Mouse (Mus musculus): ENCODE results near the gene BC048679.
A peak's percentile ranks its signal among the peaks of the same experiment; 100 is the strongest.
"Not testable (repeated sequence)": the region's sequence is repeated elsewhere in the genome, so short reads cannot be mapped to it uniquely, and the experiment has no call there.

BC048679 gene

DNA sequence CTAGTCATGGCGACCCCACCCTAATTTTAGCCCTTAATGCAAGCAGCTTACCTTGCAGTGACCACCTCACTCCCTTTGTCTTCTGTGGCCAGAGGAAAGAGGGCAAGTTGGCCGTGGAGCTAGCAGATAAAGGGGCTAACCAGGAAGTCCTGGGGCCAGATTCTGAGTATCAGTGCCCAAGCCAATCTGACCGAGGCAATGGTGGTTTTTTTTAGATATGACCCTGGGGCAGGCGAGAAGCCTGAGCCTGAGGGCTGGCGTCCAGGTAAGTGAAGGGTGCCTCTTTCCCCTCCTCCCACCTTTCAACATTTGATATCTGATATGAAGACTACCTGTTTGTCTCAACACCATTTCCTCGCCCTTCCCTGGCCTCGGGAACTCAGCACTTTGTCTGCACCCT, at the start of gene BC048679:
BC048679 (minus strand) TSS at position 101 of the 400 bp plus-strand sequence.
- DNase-seq = no peak

DNA sequence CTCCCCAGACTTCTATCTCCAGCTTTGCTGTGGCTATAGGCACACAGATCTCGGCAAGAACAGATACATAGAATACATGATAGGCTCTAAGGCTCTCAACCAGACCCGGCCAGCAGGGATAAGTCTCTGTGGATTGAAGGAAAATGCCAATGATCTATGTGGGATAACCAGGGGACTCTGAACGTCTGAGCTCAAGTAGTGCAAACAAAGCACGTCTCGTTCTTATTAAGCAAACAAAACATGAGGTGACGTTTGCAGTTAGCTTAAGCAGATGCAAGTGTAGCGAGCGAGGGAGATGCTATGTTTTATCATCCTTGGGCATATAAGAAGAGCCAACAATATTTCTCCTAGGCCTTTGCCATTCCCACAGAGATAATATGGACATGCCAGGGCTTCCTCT, 44.9 kb upstream of the BC048679 start:
- no peak for DNase-seq

GRCm38 (mm10) chr7:81541924-81542524, 43.9 kb upstream of the BC048679 start:
- no peak for DNase-seq

GRCm38 (mm10) chr7:81540999-81541398, 42.9 kb upstream of the BC048679 start:
- no peak for DNase-seq

GRCm38 (mm10) chr7:81539565-81539964, 41.5 kb upstream of the BC048679 start:
- no peak for DNase-seq

DNA sequence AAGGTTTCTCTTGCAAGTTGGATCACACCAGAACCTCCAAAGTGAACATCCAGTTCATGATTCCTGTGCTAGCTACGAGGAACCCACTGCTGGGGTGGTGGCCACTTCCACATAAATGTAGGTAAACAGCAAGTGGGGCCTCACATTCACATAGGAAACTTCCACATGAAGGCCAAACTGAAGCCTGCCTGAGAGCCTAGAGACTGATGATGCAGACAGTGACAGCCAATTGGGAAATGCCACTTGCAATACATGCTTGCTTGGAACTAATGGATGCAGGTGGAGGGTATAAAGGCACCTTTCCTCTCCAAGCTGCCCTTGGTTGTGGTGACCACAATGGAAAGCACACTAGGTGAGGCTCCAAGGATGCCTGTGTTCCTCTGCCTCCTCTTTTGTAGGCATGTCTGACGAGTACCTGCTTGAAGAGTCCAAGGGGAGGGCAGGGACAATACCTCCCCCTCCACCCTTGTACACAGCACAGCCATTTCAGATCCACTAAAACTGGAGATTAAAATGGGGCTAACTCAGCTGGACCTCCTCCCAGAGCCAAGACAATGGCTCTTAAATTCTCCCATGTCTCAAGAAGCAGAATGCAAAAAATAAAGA, 40.1 kb upstream of the BC048679 start:
- DNase-seq = peak; percentile 15

- DNase-seq = no peak
Observed at GRCm38 (mm10) chr7:81536478-81536877, 38.4 kb upstream of the BC048679 start.

GRCm38 (mm10) chr7:81531462-81531861, 33.4 kb upstream of the BC048679 start:
- DNase-seq = no peak

- DNase-seq = no peak
Observed at GRCm38 (mm10) chr7:81528918-81529317, 30.8 kb upstream of the BC048679 start.

- no peak for DNase-seq
Observed at GRCm38 (mm10) chr7:81523663-81524017, 25.6 kb upstream of the BC048679 start.

DNA sequence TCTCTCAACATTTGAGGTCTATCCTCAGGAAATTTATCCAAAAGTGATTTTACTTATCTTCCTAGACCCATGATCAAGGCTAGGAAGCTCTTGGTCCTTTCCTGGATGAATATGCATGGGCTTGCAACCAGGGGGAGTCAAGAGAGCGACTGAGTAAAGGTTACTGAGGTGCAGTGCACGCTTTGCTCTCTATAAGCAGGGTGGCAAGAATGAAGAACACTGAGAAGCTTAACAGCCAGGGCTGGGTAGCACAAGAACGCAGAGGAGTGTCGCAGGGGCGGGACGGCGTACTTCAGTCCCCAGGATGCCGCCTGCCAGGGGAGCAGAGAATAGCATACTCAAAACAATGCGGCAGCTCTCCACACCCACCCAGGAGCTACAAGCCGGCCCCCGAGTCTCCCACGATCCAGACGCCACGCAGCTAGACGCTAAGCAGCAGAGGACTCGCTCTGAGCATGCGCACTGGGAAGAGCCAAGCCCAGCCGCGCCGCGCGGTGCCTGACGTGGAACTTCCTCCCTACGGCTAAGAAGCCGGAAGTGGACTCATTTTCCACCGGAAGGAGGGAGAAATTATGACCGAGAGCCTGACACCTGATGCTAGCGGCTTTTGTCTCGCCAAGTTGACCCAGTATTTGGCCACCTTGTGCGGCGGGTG, 25.1 kb upstream of the BC048679 start:
- peak; percentile 91 for DNase-seq

DNA sequence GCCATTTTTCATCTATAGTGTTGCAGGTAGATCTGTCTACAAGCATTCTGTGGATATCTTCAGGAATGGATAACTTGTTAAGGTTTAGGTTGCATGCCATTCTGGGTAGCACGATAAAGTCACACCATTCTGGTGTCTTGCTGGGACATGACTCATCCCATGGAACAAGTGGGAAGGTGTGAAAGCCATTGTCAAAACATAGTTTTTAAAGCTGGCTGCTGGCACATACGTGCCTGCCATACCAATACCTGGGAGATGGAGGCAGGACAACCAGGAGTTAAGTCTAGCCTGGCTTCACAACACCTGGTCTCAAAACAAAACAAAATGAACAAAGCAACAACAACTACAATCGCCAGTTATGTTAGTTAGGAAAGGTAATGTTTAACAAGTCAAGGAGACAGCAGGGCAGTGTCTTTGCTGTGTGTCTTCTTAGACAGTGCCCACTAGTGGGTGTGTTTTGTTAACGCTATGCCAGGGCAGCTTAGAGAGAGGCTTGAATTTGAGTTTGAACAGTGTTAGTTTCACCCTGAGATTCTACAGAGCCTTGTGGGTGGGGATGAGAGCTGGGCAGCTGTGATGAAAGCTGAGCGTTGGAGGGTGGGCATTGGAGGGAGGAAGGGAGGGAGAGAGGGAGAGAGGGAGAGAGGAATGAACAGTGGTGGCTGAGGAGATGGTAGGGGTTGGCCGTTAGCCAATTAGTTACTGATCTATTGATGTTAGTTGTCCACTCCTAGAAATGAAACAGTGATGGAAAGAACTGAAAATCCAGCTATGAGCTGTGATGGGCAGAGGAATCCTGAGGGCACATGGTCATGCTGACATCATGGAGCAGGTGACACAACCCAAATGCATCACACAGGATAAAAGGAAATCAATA, 18.3 kb upstream of the BC048679 start:
- DNase-seq = peak; percentile 39

DNA sequence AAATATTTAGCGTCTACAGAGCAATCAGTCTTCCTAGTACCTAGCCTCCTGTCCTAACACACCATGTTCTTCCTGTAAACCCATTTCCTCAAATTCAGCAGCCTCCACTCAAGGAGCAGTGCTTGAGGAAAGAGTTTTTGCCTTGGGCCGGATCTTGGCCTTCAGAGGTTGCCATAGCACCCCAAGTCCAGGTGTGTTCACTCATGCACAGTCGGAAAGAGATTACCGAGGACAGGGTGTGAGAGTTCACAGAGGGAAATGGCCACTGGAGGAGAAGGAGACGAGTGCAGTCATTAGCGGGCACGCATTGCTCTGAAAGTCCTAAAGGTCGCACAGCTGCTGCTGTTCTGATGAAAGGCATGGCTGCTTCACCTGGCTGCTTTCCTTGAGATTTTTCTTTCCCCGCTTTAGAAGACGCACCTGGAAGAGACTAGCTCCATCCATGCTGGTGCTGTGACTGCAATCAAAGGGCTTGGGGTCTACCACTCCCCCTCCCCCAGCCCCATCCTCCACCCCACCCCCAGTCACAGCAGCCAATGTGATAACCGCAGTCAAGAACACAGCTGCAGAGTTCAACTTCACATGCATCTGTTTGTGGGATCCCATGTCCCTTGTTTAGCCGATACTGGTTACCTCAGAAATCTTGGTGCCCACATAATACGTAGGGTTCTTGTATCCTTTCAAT, 17.0 kb upstream of the BC048679 start:
- DNase-seq = peak; percentile 45

DNA sequence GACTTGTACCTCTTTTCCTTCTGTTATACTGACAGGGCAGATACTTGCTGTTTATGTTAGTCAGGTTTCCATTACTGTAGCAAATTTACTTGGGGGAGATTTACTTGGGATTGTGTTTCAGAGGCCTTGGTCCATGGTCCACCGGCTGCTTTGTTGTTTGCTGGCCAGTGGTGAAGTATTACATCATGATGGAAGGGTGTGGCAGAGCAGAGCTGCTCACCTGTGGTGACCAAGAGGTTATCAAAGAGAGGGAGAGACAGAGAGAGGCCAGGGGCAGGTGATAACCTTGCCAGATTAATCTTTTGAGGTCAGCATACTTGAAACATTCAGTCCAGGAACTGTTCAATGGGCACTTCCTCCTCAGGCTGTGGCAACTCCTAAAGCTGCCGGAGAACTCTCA, 3.0 kb upstream of the BC048679 start:
- DNase-seq = no peak

DNA sequence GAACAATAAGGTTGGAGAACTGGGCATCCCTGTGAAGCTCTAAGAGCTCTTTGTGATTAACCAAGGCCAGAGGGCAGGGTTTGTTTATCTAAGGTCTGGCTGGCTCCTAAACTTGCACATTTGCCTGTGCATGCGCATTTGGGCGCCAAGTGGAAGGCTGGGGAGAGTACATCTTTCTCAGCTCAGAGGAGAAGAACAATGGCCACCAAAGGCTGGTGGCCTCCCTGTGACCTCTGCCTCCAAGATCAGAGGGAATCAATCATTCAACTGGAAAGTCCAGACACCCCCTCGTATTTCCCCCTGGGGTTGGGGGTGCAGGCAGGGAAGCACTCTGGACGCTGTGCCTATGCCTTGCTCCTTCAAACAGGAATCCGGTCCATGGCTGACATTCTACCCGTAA, 910 bp downstream of the BC048679 start:
- no peak for DNase-seq

GRCm38 (mm10) chr7:81493331-81494021, 4.6 kb downstream of the BC048679 start, which contains the start of gene Ap3b2:
TSS of gene Ap3b2 (minus strand) at chr7:81493925.
- DNase-seq = peak; percentile 46

DNA sequence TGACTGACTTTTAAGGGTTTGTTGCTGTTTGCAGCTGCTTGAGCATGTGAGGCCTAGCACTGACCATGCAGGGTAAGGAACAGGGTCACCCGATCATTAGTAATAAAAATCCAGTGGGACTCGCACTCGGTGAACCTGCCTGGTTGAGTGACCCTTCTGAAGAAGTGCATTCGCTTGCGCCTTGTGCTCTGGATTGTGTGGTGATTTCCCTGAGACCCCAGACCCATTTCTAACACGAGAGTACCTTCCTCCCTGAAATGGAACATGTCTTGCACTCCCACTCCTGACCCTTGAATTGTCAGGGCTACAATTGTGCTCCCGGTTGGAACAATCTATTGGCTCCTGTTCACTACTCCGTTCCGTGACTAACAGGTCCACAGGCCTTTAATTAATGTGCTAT, 5.5 kb downstream of the BC048679 start:
- DNase-seq = no peak

DNA sequence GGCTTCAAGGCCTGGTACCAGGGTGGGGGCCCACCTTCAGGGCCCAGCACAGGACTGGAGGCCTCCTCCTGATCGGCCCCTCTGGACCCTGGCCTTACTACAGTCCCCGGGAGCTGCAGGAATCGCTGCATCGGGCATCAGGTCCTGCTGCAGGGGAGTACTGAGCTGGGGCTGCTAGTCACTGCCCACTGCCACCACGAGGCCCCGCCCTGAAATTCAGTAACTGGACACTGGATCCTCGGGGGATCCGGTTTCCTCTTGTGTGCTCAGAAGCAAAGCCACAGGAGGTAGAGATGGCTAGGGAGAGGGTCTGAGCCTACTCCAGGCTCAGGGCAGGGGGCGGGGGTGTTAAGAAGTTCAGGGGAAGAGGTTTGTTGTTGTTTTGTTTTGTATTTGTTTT, 8.4 kb downstream of the BC048679 start:
- DNase-seq = no peak

DNA sequence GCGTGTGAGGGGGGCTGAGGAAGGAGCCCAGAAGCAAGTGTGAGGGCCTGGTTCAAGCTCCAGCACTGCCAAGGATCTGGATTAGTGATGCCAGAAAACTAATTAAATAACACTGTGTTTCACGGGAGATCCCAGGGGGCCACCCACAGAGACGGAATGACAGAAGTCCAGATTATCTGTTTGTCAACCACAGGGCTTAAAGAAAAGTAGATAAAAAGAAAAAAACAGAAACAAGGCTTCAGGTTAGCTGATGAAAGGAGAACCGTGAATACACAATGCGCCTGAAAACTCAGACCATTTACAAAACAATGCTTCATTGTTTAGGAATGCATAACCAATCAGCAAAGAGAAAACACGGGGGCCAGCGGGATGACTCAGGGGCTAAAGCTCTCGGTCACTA, 17.3 kb downstream of the BC048679 start:
- DNase-seq = no peak

DNA sequence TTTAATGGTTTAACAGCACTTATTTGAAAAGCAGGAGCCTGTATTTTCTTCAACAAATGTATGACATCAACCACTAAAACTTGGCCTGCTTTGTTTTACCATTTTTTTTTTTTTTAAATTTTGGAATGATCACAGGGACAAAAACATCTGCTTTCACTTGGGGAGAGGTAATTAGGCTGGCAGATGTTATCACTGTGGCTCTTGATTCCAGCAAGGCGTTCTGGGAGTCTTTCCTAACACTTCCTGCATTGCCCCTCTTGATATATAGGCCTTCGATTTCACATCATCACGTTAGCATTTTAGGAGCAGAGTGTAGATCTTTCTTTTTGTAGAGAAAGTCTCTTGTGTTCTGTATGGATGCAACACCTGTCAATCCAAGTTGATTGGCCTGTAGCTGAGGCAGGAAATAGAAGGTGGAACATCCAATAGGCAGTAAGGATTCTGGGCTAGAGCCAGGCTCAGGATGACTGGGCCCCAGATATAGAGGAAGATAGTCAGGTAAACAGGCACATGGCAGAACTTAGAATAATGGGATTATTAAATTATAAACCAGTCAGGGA, 18.5 kb downstream of the BC048679 start:
- DNase-seq = no peak

DNA sequence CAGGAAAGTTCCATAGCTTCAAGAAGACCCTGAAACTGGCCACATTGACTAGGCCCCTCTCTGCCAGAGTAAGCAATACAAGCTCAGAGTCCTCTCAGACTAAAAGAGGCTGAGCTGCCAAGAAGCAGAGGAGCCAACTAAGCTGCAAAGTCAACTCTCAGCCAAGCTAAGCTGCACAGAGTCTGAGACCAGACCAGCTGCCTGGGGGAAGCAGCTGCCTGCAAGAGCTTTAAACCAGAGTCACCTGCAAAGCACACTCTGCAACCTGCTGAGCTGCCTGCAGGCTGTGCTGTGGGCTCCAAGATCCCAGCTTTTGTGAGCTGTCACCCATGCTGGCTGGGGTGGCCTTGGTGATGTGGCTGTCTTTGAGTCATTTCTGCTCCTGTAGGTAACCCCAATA, 19.8 kb downstream of the BC048679 start:
- not testable (repeated sequence) for DNase-seq

DNA sequence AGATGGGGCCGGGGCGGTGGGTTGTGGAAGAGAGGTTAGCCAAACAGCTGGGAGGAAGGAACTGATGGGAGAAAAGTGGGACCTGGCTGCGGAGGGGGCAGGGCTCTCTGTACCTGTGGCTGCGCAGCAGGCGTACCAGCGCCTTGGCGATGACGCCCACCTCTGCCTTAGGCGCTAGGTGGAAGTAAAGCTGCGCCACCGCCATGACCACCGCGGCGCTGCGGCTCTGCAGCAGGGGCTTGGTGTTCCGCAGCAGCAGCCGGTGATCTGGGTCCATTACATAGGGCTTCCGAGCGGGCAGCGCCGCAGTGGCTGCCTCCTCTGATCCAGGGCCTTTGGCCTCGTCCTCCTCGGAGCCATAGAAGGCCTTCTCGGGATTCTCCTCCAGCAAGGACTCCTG, 21.2 kb downstream of the BC048679 start:
- no peak for DNase-seq

Data from thymus, postnatal 14 days (tissue).